Mouse (Mus musculus): ENCODE results near the gene Serpina10. TPM values are rescaled to one million over a fixed set of nuclear protein-coding genes. Genes with fewer than 3 reads are reported as not detected.
"Not testable (repeated sequence)": the region's sequence is repeated elsewhere in the genome, so short reads cannot be mapped to it uniquely, and the experiment has no call there.

Gene Serpina10
- polyA plus RNA-seq (2012; ENCODE audit: insufficient read depth, low replicate concordance): 1.4 TPM in 1 of 2 replicates, not detected in the other

- Histone ChIP-seq H3K4me1 (no peaks in the 10 kb centered on the region), H3K36me3 (replicated peaks; ENCODE audit: low read length) (no peaks in the 10 kb centered on the region), H3K27me3 (replicated peaks) (no peaks in the 10 kb centered on the region), H3K4me3 (replicated peaks) (no peak within 1 kb of the TSS), H3K9me3 (peaks cover 40% of the 10 kb centered on the region)
- no peak for TF ChIP-seq GATA1 (IDR thresholded peaks at IDR 0.05; ENCODE audit: borderline replicate concordance, low read length)
- no peak for TF ChIP-seq FLI1 (IDR thresholded peaks at IDR 0.05; ENCODE audit: low read length)
These were observed at the start of gene Serpina10 for GRCm38 (mm10) chr12:103631203-103631612. Gene Serpina10, minus strand, starts transcription at chr12:103631444.

- H3K4me1 ChIP-seq; H3K4me3 ChIP-seq (replicated peaks); H3K27me3 ChIP-seq (replicated peaks); H3K36me3 ChIP-seq (replicated peaks; ENCODE audit: low read length); H3K9me3 ChIP-seq: not testable (repeated sequence)
These were observed 48.6 kb upstream of the Serpina10 start for GRCm38 (mm10) chr12:103679853-103680252.

- Histone ChIP-seq H3K27me3 (replicated peaks) (no peaks in the 10 kb centered on the region), H3K36me3 (replicated peaks; ENCODE audit: low read length) (no peaks in the 10 kb centered on the region), H3K9me3 (peaks cover 7% of the 10 kb centered on the region), H3K4me3 (replicated peaks) (no peak within 1 kb of the TSS), H3K4me1 (no peaks in the 10 kb centered on the region)
- TF ChIP-seq GATA1 (IDR thresholded peaks at IDR 0.05; ENCODE audit: borderline replicate concordance, low read length) (no peak), FLI1 (IDR thresholded peaks at IDR 0.05; ENCODE audit: low read length) (no peak)
These were observed 44.8 kb upstream of the Serpina10 start, which contains the start of gene Serpina16 for GRCm38 (mm10) chr12:103676039-103676438. Gene Serpina16, minus strand, starts transcription at chr12:103676139.

GRCm38 (mm10) chr12:103673179-103673578, 41.9 kb upstream of the Serpina10 start:
- no peak for TF ChIP-seq GATA1 (IDR thresholded peaks at IDR 0.05; ENCODE audit: borderline replicate concordance, low read length)
- TF ChIP-seq FLI1 (IDR thresholded peaks at IDR 0.05; ENCODE audit: low read length): no peak
- Histone ChIP-seq H3K9me3 (peaks cover 17% of the 10 kb centered on the region), H3K4me1 (no peaks in the 10 kb centered on the region), H3K36me3 (replicated peaks; ENCODE audit: low read length) (no peaks in the 10 kb centered on the region), H3K27me3 (replicated peaks) (no peaks in the 10 kb centered on the region), H3K4me3 (replicated peaks) (no peak overlapping the region)

- no peaks in the 10 kb centered on the region for H3K27me3 ChIP-seq (replicated peaks)
These were observed 40.2 kb upstream of the Serpina10 start for GRCm38 (mm10) chr12:103671483-103671882.

GRCm38 (mm10) chr12:103670964-103671363, 39.7 kb upstream of the Serpina10 start:
- no peaks in the 10 kb centered on the region for H3K36me3 ChIP-seq (replicated peaks; ENCODE audit: low read length)
- peaks cover 24% of the 10 kb centered on the region for H3K9me3 ChIP-seq
- H3K4me1 ChIP-seq: no peaks in the 10 kb centered on the region
- H3K4me3 ChIP-seq (replicated peaks): no peak overlapping the region
- no peak for TF ChIP-seq GATA1 (IDR thresholded peaks at IDR 0.05; ENCODE audit: borderline replicate concordance, low read length)
- no peak for TF ChIP-seq FLI1 (IDR thresholded peaks at IDR 0.05; ENCODE audit: low read length)
- no peaks in the 10 kb centered on the region for H3K27me3 ChIP-seq (replicated peaks)

More at GRCm38 (mm10) chr12:103671483-103671882, 40.2 kb upstream of the Serpina10 start:
- Histone ChIP-seq H3K4me1 (no peaks in the 10 kb centered on the region), H3K4me3 (replicated peaks) (no peak overlapping the region), H3K36me3 (replicated peaks; ENCODE audit: low read length) (no peaks in the 10 kb centered on the region), H3K9me3 (peaks cover 21% of the 10 kb centered on the region)
- TF ChIP-seq FLI1 (IDR thresholded peaks at IDR 0.05; ENCODE audit: low read length): no peak
- TF ChIP-seq GATA1 (IDR thresholded peaks at IDR 0.05; ENCODE audit: borderline replicate concordance, low read length): no peak

DNA sequence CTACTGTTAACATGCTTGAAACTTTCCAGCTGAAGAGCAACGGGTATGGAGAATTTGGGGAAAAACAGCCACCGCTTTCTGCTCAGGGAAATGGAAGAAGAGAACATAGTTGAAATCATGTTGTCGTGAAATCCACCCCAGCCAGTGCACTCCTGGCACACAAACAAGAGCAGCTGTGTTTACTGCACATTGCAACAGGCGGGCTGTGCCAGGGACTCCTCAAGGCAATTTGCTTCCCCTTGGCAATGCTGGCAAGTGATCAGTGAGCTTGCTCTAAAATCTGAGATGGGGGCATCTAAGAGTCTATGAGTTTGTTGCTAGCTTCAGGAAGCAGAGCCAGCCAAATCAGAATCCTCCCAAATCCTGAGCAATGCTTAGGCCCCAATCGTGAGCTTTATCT, 39.1 kb upstream of the Serpina10 start:
- TF ChIP-seq GATA1 (IDR thresholded peaks at IDR 0.05; ENCODE audit: borderline replicate concordance, low read length) (no peak), FLI1 (IDR thresholded peaks at IDR 0.05; ENCODE audit: low read length) (no peak)
- Histone ChIP-seq H3K4me3 (replicated peaks) (no peak overlapping the region), H3K4me1 (no peaks in the 10 kb centered on the region), H3K36me3 (replicated peaks; ENCODE audit: low read length) (no peaks in the 10 kb centered on the region), H3K9me3 (peaks cover 25% of the 10 kb centered on the region), H3K27me3 (replicated peaks) (no peaks in the 10 kb centered on the region)

GRCm38 (mm10) chr12:103665286-103665685, 34.0 kb upstream of the Serpina10 start:
- no peaks in the 10 kb centered on the region for H3K27me3 ChIP-seq (replicated peaks)
- no peak overlapping the region for H3K4me3 ChIP-seq (replicated peaks)
- H3K36me3 ChIP-seq (replicated peaks; ENCODE audit: low read length): no peaks in the 10 kb centered on the region
- peaks cover 19% of the 10 kb centered on the region; the same call in 1 of the 2 replicates for H3K9me3 ChIP-seq
- no peaks in the 10 kb centered on the region for H3K4me1 ChIP-seq
- TF ChIP-seq GATA1 (IDR thresholded peaks at IDR 0.05; ENCODE audit: borderline replicate concordance, low read length): no peak
- TF ChIP-seq FLI1 (IDR thresholded peaks at IDR 0.05; ENCODE audit: low read length): no peak

- not testable (repeated sequence) for H3K36me3 ChIP-seq (replicated peaks; ENCODE audit: low read length); H3K9me3 ChIP-seq; H3K4me3 ChIP-seq (replicated peaks); H3K27me3 ChIP-seq (replicated peaks); H3K4me1 ChIP-seq
These were observed 30.8 kb upstream of the Serpina10 start for GRCm38 (mm10) chr12:103662053-103662452.

- Histone ChIP-seq H3K4me3 (replicated peaks) (no peak overlapping the region), H3K4me1 (no peaks in the 10 kb centered on the region), H3K27me3 (replicated peaks) (no peaks in the 10 kb centered on the region), H3K9me3 (peaks cover 8% of the 10 kb centered on the region; the same call in 1 of the 2 replicates), H3K36me3 (replicated peaks; ENCODE audit: low read length) (no peaks in the 10 kb centered on the region)
- TF ChIP-seq GATA1 (IDR thresholded peaks at IDR 0.05; ENCODE audit: borderline replicate concordance, low read length): no peak
These were observed 28.8 kb upstream of the Serpina10 start for GRCm38 (mm10) chr12:103660076-103660475.

- Histone ChIP-seq H3K27me3 (replicated peaks) (no peaks in the 10 kb centered on the region), H3K4me3 (replicated peaks) (no peak overlapping the region), H3K36me3 (replicated peaks; ENCODE audit: low read length) (no peaks in the 10 kb centered on the region), H3K4me1 (no peaks in the 10 kb centered on the region), H3K9me3 (peaks cover 8% of the 10 kb centered on the region; the same call in 1 of the 2 replicates)
- TF ChIP-seq GATA1 (IDR thresholded peaks at IDR 0.05; ENCODE audit: borderline replicate concordance, low read length) (no peak), FLI1 (IDR thresholded peaks at IDR 0.05; ENCODE audit: low read length) (no peak)
These were observed 27.9 kb upstream of the Serpina10 start for GRCm38 (mm10) chr12:103659171-103659570.

All from megakaryocyte, embryonic 14.5 days (primary cell).